Comparison of ENCODE assay signal across 12 mouse cellular contexts in the genomic region with DNA sequence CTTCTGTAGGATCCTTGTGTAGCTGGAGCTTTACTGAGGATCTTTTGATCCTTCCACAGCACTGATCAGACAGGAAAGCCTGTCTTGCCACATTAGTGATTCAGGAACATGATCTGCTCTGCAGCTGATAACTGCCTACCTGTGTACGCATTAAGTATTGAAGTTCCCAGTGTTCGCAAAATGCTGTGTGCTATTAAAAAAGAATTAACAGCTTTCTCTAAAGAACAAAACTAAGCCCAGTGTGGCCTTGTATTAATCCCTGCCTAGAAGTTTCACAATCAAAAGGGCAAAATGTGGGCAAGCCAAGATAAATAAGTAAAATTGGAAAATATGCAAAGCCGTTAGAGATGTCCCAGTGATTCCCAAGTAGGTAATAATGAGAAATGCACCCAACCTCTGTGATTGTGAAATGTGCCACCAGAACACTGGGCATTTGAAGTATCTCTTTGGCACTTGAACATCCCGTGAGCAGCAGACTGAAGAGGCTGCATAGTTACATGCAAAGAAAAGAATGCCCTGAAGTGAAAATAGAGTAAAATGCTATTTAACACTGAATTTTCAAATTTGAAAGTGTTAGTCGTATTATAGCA.
"Had no signal": no experiment of that assay in that cellular context is flagged by ENCODE, and none has a peak within 500 bp of the region (broad histone marks: within the 10 kb centered on the region; RNA-seq: fewer than 3 reads in every experiment).

No protein-coding gene starts in this region.

- H3K4me2 ChIP-seq: limb, embryonic 15.5 days; liver, embryonic 15.5 days; lung, embryonic 15.5 days; neural tube, embryonic 13.5 days; stomach, embryonic 15.5 days had no signal

- H3K27me3 ChIP-seq: limb, embryonic 15.5 days; liver, embryonic 15.5 days; lung, embryonic 15.5 days; neural tube, embryonic 13.5 days; stomach, embryonic 15.5 days had no signal

- H3K9ac ChIP-seq: limb, embryonic 15.5 days; liver, embryonic 15.5 days; lung, embryonic 15.5 days; neural tube, embryonic 13.5 days; stomach, embryonic 15.5 days had no signal

- H3K36me3 ChIP-seq: limb, embryonic 15.5 days; liver, embryonic 15.5 days; lung, embryonic 15.5 days; neural tube, embryonic 13.5 days; stomach, embryonic 15.5 days had no signal

- ATAC-seq: midbrain, embryonic 16.5 days had no signal

- DNase-seq: kidney, adult 11 months; layer of hippocampus, adult 9-11 months; layer of hippocampus, postnatal 36 days; right cerebral cortex, postnatal 14 days; thymus, adult 2 months; thymus, postnatal 36 days had no signal

- H3K4me3 ChIP-seq: limb, embryonic 15.5 days; liver, embryonic 15.5 days; lung, embryonic 15.5 days; neural tube, embryonic 13.5 days; stomach, embryonic 15.5 days had no signal

- H3K27ac ChIP-seq: limb, embryonic 15.5 days; liver, embryonic 15.5 days; lung, embryonic 15.5 days; neural tube, embryonic 13.5 days; stomach, embryonic 15.5 days had no signal

- H3K4me1 ChIP-seq: liver, embryonic 15.5 days; lung, embryonic 15.5 days had no signal

- H3K9me3 ChIP-seq: limb, embryonic 15.5 days; liver, embryonic 15.5 days; lung, embryonic 15.5 days; neural tube, embryonic 13.5 days; stomach, embryonic 15.5 days had no signal
